28 mouse cellular contexts compared by ENCODE assay signal in the genomic region with DNA sequence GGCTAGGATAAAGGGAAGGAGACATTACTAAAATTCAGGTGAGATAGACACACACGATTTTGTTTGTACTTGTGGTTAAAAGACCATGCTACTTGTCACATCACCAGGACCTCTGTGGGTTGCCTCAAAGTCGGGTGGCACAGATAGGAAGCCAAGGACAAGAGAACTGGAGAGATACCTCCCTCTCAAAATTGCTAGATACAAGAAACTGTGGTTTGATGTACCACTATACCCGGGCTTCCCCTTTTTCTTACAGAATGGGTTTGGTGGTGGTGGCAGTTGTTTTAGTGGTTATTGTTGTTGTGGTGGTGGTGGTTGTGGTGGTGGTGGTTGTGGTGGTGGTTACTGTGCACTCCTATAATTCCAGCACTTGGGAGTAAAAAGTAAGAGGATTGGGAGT. TPM values are rescaled to one million over a fixed set of nuclear protein-coding genes. Genes with fewer than 3 reads are reported as not detected.
"Had no signal": no experiment of that assay in that cellular context is flagged by ENCODE, and none has a peak within 500 bp of the region (broad histone marks: within the 10 kb centered on the region; RNA-seq: fewer than 3 reads in every experiment).

No protein-coding gene starts in this region.

- H3K9ac ChIP-seq: heart, embryonic 12.5 days; hindbrain, embryonic 12.5 days; hindbrain, embryonic 14.5 days; kidney, embryonic 15.5 days; limb, embryonic 13.5 days; limb, embryonic 15.5 days; liver, embryonic 12.5 days; liver, embryonic 14.5 days had no signal

- H3K36me3 ChIP-seq: heart, embryonic 10.5 days; heart, embryonic 12.5 days; hindbrain, embryonic 10.5 days; hindbrain, embryonic 12.5 days; kidney, embryonic 15.5 days; limb, embryonic 13.5 days; limb, embryonic 15.5 days; liver, embryonic 12.5 days had no signal

- H3K27ac ChIP-seq: hindbrain, embryonic 10.5 days; hindbrain, embryonic 12.5 days; hindbrain, embryonic 14.5 days; hindbrain, postnatal 0 days; kidney, embryonic 15.5 days; kidney, postnatal 0 days; limb, embryonic 13.5 days; limb, embryonic 15.5 days; liver, embryonic 12.5 days; liver, embryonic 14.5 days had no signal

- H3K4me1 ChIP-seq: liver, embryonic 12.5 days had no signal

- ATAC-seq: hindbrain, postnatal 0 days; intestine, embryonic 16.5 days; liver, embryonic 12.5 days had no signal

- H3K4me2 ChIP-seq: heart, embryonic 12.5 days; hindbrain, embryonic 12.5 days; hindbrain, embryonic 14.5 days; kidney, embryonic 15.5 days; limb, embryonic 13.5 days; limb, embryonic 15.5 days; liver, embryonic 12.5 days had no signal

- DNase-seq: gastrocnemius, postnatal 10 days; gastrocnemius, postnatal 36 days; heart, adult 11 months; heart, postnatal 10 days; heart, postnatal 4 days; kidney, adult 11 months; kidney, adult 2 months; kidney, adult 9 months; kidney, postnatal 14 days; kidney, postnatal 36 days; layer of hippocampus, postnatal 36 days; left cerebral cortex, postnatal 4 days had no signal

- H3K9me3 ChIP-seq: heart, embryonic 10.5 days; heart, embryonic 12.5 days; hindbrain, embryonic 10.5 days; hindbrain, embryonic 12.5 days; kidney, embryonic 15.5 days; limb, embryonic 13.5 days; limb, embryonic 15.5 days; liver, embryonic 12.5 days had no signal

- H3K4me3 ChIP-seq: heart, embryonic 10.5 days; heart, embryonic 12.5 days; hindbrain, embryonic 10.5 days; hindbrain, embryonic 12.5 days; kidney, embryonic 15.5 days; limb, embryonic 13.5 days; limb, embryonic 15.5 days; liver, embryonic 12.5 days had no signal

RNA-seq across cellular contexts. Expression of gene Lgr6, which starts 22.8 kb away (rescaled TPM):
- polyA plus RNA-seq: liver, adult 2 months had no signal

RNA-seq across cellular contexts. Expression of gene Ptpn7, which starts 50.2 kb away (rescaled TPM):
- total RNA-seq: layer of hippocampus, adult 18-20 months; layer of hippocampus, postnatal 14 days; layer of hippocampus, postnatal 36 days had no signal
